Mouse (Mus musculus): Measurements from ENCODE around the gene Col6a3.

Col6a3 gene

DNA sequence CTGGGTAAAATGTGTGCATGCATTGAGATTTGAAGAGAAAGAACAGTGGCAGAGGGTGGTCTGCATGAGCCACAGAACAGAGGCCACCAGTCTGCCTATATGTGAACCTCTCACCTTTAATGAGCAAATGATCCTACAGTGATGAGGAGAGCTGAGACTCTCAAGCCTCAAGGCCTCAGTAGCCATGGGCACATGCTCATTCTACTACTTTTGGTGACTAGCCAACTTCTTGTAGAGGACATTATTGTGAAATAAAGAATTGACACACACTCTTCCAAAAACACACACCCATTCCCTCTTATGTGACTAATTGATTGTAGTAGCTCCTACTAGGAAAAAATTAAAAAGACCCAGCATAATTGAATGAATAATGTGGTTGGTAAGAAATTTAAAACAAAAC is 120.0 kb downstream of the Col6a3 start:
- DNase-seq (ENCODE audit: low read depth, low spot score): no peak

DNA sequence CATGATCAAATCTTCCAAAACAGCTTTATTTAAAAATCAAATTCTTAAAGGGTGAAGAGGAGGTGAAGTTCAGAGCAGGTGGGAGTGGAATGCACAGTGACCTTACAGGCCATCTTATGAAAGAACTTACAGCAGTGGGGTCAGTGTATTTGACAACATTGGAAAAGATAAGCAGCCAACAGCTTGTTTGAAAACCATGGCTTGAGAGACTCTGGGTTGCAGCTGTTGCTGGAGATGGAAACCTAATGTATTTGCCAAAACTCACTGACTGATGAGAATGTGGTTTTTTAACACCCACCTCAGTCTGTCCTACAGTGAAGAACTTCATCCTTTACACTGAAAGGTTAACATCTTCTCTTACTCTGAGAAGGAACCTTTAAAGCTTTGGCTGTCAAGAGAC is 120.4 kb downstream of the Col6a3 start:
- DNase-seq (ENCODE audit: low read depth, low spot score): no peak

DNA sequence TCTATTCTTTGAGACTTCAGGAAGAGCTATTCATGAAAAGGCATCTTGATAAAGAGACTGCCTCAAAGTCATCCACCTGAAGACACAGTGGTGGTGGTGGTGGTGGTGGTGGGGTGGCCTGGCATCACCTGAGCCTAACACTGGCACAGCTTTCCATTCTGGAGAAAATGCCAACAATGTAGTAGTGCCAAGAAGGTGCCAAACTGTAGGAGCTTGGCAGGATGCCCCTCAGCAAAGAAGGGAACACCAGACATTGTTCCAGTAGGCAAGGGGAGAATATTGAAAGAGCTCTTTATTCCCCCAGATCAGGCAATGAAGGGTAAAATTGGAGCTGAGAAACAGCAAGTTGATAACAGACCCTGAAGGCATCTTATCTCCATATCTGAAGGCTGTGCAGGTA is 121.8 kb downstream of the Col6a3 start:
- no peak for DNase-seq (ENCODE audit: low read depth, low spot score)

DNA sequence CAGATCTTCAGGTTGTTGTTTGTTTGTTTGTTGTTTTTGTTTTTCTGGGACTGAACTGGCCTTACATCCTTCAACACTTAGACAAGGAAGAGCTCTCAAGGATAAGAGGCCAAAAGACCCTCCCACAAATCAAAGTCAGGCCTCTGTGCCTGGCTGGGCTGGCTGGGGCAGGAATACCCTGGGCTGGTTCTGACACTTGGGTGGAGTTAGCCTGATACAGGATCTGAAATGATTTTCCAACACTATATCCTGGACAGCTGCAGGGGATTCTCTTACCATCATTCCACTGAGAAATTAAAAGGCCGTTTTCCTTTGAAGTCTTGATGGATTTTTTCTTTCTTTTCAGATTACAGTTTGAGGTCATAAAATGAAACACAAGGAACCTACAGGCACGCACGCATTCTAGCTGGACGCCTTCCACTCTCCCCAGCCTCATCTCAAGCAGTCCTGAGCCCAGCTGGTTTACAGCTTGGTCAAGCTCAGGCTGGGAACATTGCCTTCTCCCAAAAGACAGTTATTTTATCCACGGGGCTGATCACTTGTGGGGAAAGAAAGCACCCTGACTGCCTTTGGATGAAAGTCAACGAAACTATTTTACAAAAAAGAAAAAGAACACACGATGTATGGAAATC is 123.0 kb downstream of the Col6a3 start:
- no peak for DNase-seq (ENCODE audit: low read depth, low spot score)

DNA sequence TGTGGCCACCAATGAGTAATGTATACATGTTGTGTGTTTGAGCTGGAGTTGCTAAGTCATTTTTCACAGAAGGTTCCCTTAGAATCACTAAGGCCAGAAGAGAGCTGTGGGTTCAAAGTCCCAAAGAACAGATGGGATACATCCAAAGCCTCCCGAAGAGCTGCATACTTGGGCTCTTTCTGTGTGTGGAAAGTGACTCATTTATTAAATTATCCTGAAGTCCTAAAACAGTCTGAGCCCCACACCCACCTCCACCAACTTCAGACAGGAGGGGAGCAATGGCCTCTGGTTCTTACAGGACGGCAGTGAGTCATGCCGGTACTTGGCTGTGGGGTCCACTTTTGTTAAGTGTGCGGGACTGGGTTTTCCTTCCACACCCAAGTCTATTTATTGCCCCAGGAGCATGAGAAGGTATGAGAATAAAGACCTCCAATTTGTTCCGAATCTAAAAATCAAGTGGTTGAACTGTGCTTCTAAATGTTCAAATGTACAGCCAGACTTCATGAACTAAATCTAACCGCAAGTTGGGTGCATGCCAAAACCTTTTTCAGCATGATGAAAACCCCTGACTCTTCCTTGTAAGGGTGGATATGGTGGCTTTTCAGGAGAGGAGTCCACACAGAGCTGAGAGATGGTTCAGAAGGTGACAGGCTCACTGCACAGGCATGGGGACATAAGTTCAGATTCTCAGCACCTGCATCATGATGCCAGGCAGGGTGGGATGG is 124.8 kb downstream of the Col6a3 start:
- DNase-seq (ENCODE audit: low read depth, low spot score): no peak

DNA sequence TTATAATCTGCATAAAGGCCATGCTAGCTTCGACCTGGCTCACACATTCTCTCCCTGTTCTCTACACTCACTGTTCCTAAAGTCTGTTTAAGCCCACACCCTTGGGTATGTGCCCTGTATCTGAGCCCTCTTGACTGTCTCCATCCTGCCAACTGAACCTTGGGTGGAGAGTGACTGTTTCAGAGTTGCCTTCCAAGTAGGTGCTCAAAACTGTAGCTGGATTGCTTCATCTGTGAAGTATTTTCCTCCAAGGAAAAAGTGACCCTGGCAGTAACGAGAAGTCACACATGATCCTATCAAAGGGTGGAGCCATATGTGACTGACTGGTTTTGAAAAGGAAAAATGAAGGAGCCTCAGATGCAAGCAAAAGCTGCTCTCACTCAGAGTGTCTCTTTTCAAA is 127.5 kb downstream of the Col6a3 start:
- DNase-seq (ENCODE audit: low read depth, low spot score): no peak
